Mouse (Mus musculus): ENCODE data around the gene Serpinb6c. TPM values are rescaled to one million over a fixed set of nuclear protein-coding genes. Genes with fewer than 3 reads are reported as not detected.

Serpinb6c gene
- polyA plus RNA-seq, 1 experiment from 2014 or later = 0.09 TPM

- Histone ChIP-seq H3K9me3 (replicated peaks) (no peaks in the 10 kb centered on the region), H3K27ac (replicated peaks) (no peak overlapping the region), H3K4me1 (no peaks in the 10 kb centered on the region), H3K4me3 (no peak overlapping the region), H3K27me3 (ENCODE audit: low read depth, poor library complexity, severe bottlenecking) (no peaks in the 10 kb centered on the region), H3K36me3 (peaks cover 28% of the 10 kb centered on the region)
- peak; percentile 1 for DNase-seq (ENCODE audit: low spot score)
- WGBS = 91% methylated on average over 5 of the region's 5 CpGs
Measured at GRCm38 (mm10) chr13:33921699-33922098, 16.2 kb upstream of the Serpinb6c start.

GRCm38 (mm10) chr13:33921041-33921440, 15.5 kb upstream of the Serpinb6c start:
- Histone ChIP-seq H3K27me3 (ENCODE audit: low read depth, poor library complexity, severe bottlenecking) (no peaks in the 10 kb centered on the region), H3K36me3 (peaks cover 28% of the 10 kb centered on the region), H3K4me1 (no peaks in the 10 kb centered on the region), H3K27ac (replicated peaks) (no peak overlapping the region), H3K4me3 (no peak overlapping the region), H3K9me3 (replicated peaks) (no peaks in the 10 kb centered on the region)
- 90% methylated on average over 6 of the region's 6 CpGs for WGBS
- DNase-seq (ENCODE audit: low spot score) = no peak

- Histone ChIP-seq H3K4me3 (no peak overlapping the region), H3K9me3 (replicated peaks) (no peaks in the 10 kb centered on the region), H3K4me1 (no peaks in the 10 kb centered on the region), H3K27ac (replicated peaks) (no peak overlapping the region), H3K27me3 (ENCODE audit: low read depth, poor library complexity, severe bottlenecking) (no peaks in the 10 kb centered on the region), H3K36me3 (no peaks in the 10 kb centered on the region)
- DNase-seq (ENCODE audit: low spot score) = no peak
- WGBS = 81% methylated on average over 3 of the region's 3 CpGs
Measured at GRCm38 (mm10) chr13:33906821-33907220, 1.3 kb upstream of the Serpinb6c start.

GRCm38 (mm10) chr13:33903290-33903689, 2.2 kb downstream of the Serpinb6c start:
- H3K4me1 ChIP-seq = no peaks in the 10 kb centered on the region
- no peaks in the 10 kb centered on the region for H3K9me3 ChIP-seq (replicated peaks)
- 93% methylated on average over 2 of the region's 2 CpGs for WGBS
- no peak overlapping the region for H3K4me3 ChIP-seq
- no peak overlapping the region for H3K27ac ChIP-seq (replicated peaks)
- no peaks in the 10 kb centered on the region for H3K27me3 ChIP-seq (ENCODE audit: low read depth, poor library complexity, severe bottlenecking)
- no peak for DNase-seq (ENCODE audit: low spot score)
- no peaks in the 10 kb centered on the region for H3K36me3 ChIP-seq

- H3K27ac ChIP-seq (replicated peaks) = no peak overlapping the region
- no peaks in the 10 kb centered on the region for H3K4me1 ChIP-seq
- H3K36me3 ChIP-seq = no peaks in the 10 kb centered on the region
- no peak overlapping the region for H3K4me3 ChIP-seq
- no peaks in the 10 kb centered on the region for H3K9me3 ChIP-seq (replicated peaks)
- peak; percentile 22 for DNase-seq (ENCODE audit: low spot score)
- H3K27me3 ChIP-seq (ENCODE audit: low read depth, poor library complexity, severe bottlenecking) = no peaks in the 10 kb centered on the region
- WGBS = 36% methylated on average over 2 of the region's 2 CpGs
Measured at GRCm38 (mm10) chr13:33894207-33894606, 11.3 kb downstream of the Serpinb6c start.

DNA sequence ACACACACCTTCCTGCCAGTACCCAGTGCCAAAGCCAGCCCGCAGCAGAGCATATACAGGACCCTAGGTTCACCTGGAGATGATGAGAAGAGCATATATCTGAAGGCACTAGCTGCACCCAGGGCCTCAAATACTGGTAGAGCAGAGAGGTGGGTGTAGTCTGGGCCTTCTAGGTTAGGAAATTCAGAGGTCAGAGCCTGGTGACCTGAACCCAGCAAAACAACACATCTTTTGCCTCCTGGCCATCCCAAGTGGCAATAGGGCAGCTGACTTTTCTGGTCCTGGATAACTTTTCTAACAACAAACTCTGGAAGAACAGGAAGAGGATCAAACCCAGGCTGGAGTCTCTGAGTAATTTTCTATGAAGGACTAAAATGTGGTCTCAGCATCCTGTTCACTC, 62.2 kb downstream of the Serpinb6c start, which contains the start of gene Serpinb6e:
TSS of gene Serpinb6e (minus strand) at position 101 of the 400 bp plus-strand sequence.
- peaks cover 4% of the 10 kb centered on the region for H3K9me3 ChIP-seq (replicated peaks)
- no peak within 1 kb of the TSS for H3K27ac ChIP-seq (replicated peaks)
- H3K27me3 ChIP-seq (ENCODE audit: low read depth, poor library complexity, severe bottlenecking) = no peaks in the 10 kb centered on the region
- 76% methylated on average over 1 of the region's 1 CpGs for WGBS
- H3K4me1 ChIP-seq = no peaks in the 10 kb centered on the region
- H3K4me3 ChIP-seq = no peak within 1 kb of the TSS
- no peaks in the 10 kb centered on the region for H3K36me3 ChIP-seq
- no peak for DNase-seq (ENCODE audit: low spot score)

DNA sequence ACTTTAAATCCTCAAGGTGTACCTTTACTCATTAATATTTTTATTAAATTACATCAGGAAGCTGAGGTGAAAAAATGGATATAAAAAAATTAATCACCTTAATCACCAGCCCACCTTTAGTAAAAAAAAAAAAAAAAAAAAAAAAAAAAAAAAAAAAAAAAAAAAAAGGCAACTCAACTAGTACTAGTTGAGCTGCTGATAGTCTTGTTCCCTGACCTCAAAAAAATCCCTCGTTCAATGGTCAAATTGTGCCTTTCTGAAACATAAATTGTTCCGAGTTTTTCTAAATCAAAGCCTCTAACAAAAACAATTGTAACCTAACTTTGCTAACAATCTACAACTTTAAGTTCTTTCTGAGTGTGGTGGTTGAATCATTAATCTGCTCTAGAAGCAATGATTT, 74.8 kb downstream of the Serpinb6c start:
- no peaks in the 10 kb centered on the region for H3K27me3 ChIP-seq (ENCODE audit: low read depth, poor library complexity, severe bottlenecking)
- 88% methylated on average over 2 of the region's 2 CpGs for WGBS
- H3K4me1 ChIP-seq = no peaks in the 10 kb centered on the region
- H3K36me3 ChIP-seq = no peaks in the 10 kb centered on the region
- H3K4me3 ChIP-seq = no peak overlapping the region
- no peak overlapping the region for H3K27ac ChIP-seq (replicated peaks)
- DNase-seq (ENCODE audit: low spot score) = no peak
- peaks cover 12% of the 10 kb centered on the region for H3K9me3 ChIP-seq (replicated peaks)

Other genes starting within 250 kb of the Serpinb6c start
- not detected in 2 replicates for gene Serpinb6d, start 244.3 kb downstream of the Serpinb6c start, polyA plus RNA-seq (2016; fragmentation: Nextera tagmentation; extraction: Ambion mirVana)
- not detected in 2 replicates for gene Serpinb6e, start 62.3 kb downstream of the Serpinb6c start, polyA plus RNA-seq (2016; fragmentation: Nextera tagmentation; extraction: Ambion mirVana)
- gene Nqo2, start 59.0 kb upstream of the Serpinb6c start, polyA plus RNA-seq (2016; fragmentation: Nextera tagmentation; extraction: Ambion mirVana) = 21.6 and 22.3 TPM in 2 replicates
- 6.8 and 7.7 TPM in 2 replicates for gene Ripk1, start 96.7 kb upstream of the Serpinb6c start, polyA plus RNA-seq (2016; fragmentation: Nextera tagmentation; extraction: Ambion mirVana)
- gene Serpinb6a, start 97.1 kb upstream of the Serpinb6c start, polyA plus RNA-seq (2016; fragmentation: Nextera tagmentation; extraction: Ambion mirVana) = 27.6 and 30.6 TPM in 2 replicates
- gene Bphl, start 131.9 kb upstream of the Serpinb6c start, polyA plus RNA-seq (2016; fragmentation: Nextera tagmentation; extraction: Ambion mirVana) = 31.6 and 31.8 TPM in 2 replicates
- gene Tubb2a, start 172.3 kb upstream of the Serpinb6c start, polyA plus RNA-seq (2016; fragmentation: Nextera tagmentation; extraction: Ambion mirVana) = 242 and 377 TPM in 2 replicates
- 202 and 279 TPM in 2 replicates for gene Tubb2b, start 224.8 kb upstream of the Serpinb6c start, polyA plus RNA-seq (2016; fragmentation: Nextera tagmentation; extraction: Ambion mirVana)

Data from midbrain, embryonic 10.5 days (tissue).